Mouse (Mus musculus) heart, postnatal 0 days (tissue): Measurements from ENCODE around the gene Atp9a. TPM values are rescaled to one million over a fixed set of nuclear protein-coding genes. Genes with fewer than 3 reads are reported as not detected.

Experiments
- ATAC-seq: fragments of 200-750 bp; cut with Nextera tagmentation; 2 replicates; pipeline ENCODE4 v1.8.0; 2017; ENCODE audit warnings: low read depth, moderate number of reproducible peaks, moderate library complexity; ENCODE audit not compliant: insufficient read depth
- DNase-seq: peaks from one replicate; pipeline ENCODE4 v3.0.0-alpha.2; 2016; ENCODE audit warnings: low spot score
- H3K27ac ChIP-seq: fragments of 300-500 bp; sonication (generic); 2 replicates; pipeline ENCODE4 v1.5.1; 2014; ENCODE audit warnings: low read depth, mild to moderate bottlenecking
- H3K27me3 ChIP-seq: fragments of 300-500 bp; sonication (generic); 2 replicates; pipeline ENCODE4 v1.6.1; 2014; ENCODE audit warnings: low read length, mixed read lengths; ENCODE audit not compliant: control insufficient read depth, insufficient read depth
- H3K36me3 ChIP-seq: fragments of 300-500 bp; sonication (generic); replicated peaks from 2 replicates; pipeline ENCODE4 v1.6.1; 2014; ENCODE audit warnings: low read length, mixed read lengths; ENCODE audit not compliant: control insufficient read depth, insufficient read depth
- H3K4me1 ChIP-seq: fragments of 300-500 bp; sonication (generic); 2 replicates; pipeline ENCODE4 v1.6.1; 2014; ENCODE audit warnings: antibody characterized with exemption; ENCODE audit not compliant: control insufficient read depth, insufficient read depth
- H3K4me2 ChIP-seq: fragments of 300-500 bp; sonication (generic); 2 replicates; pipeline ENCODE4 v1.6.1; 2014; ENCODE audit warnings: low read depth, mild to moderate bottlenecking, low read length, moderate library complexity
- H3K4me3 ChIP-seq: fragments of 300-500 bp; sonication (generic); 2 replicates; pipeline ENCODE4 v1.5.1; 2014; ENCODE audit warnings: low read depth, low read length
- H3K9ac ChIP-seq: fragments of 300-500 bp; sonication (generic); replicated peaks from 2 replicates; pipeline ENCODE4 v1.6.1; 2014; ENCODE audit warnings: low read depth, low read length, mixed read lengths
- H3K9me3 ChIP-seq: fragments of 300-500 bp; sonication (generic); replicated peaks from 2 replicates; pipeline ENCODE4 v1.6.1; 2016; ENCODE audit warnings: low read length; ENCODE audit not compliant: control insufficient read depth
- CTCF ChIP-seq: IDR thresholded peaks from 2 replicates; pipeline ENCODE4 v1.5.1; 2016; ENCODE audit warnings: antibody characterized with exemption, control low read depth, low read depth
- EP300 ChIP-seq: IDR thresholded peaks from 2 replicates; pipeline ENCODE4 v1.6.1; 2016; ENCODE audit warnings: antibody characterized with exemption, low read depth
- whole genome bisulfite sequencing: fragments of 180-500 bp; shearing (Covaris S2); extraction: QIAGEN DNeasy Blood & Tissue Kit; methylation state at CpG from one replicate; pipeline ENCODE4 v1.1.7; 2014; 5-methylcytosine and 5-hydroxymethylcytosine counted together
- polyA plus RNA-seq: library from polyadenylated mRNA; unstranded; fragments of >200 nt; fragmentation: Nextera tagmentation; extraction: Ambion mirVana; gene quantifications from 2 replicates; pipeline ENCODE4 v1.2.1, GENCODE M21; 2015
- total RNA-seq: library from RNA; depleted of rRNA; stranded (reverse); fragments of >200 nt; gene quantifications from 2 replicates; pipeline ENCODE4 v1.2.3, GENCODE M21; 2014; ENCODE audit warnings: low replicate concordance

The Atp9a gene
- total and polyA plus RNA-seq, 2 experiments from 2014 or later = 12.8 to 46.1 TPM

DNA sequence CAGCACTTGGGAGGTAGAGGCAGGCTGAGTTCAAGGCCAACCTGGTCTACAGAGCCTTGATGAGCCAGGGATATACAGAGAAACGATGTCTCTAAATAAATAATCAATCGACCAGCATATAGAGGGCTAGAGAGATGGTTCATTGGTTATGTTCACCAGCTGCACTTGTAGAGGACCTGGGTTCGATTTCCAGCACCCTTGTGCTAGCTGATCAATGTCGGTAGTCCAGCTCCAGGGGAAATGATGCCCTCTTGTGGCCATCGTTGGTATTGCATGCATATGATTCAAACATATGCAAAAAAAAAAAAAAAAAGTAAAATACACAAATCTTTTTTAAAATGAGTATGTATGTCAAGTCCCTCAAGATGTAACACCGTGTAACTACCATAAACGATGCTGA, 440 bp upstream of the Atp9a start:
- ATAC-seq (no peak), DNase-seq (no peak)
- Histone ChIP-seq H3K4me2 (peak overlapping the region; percentile 91), H3K9ac (no peak overlapping the region), H3K4me1 (no peaks in the 10 kb centered on the region), H3K27me3 (no peaks in the 10 kb centered on the region), H3K4me3 (peak overlapping the region; percentile 83), H3K36me3 (no peaks in the 10 kb centered on the region), H3K27ac (0 out of 2 replicates have a peak overlapping the region, but pooled peaks have one; percentile 73), H3K9me3 (no peaks in the 10 kb centered on the region)
- TF ChIP-seq CTCF (peak; percentile 65), EP300 (no peak)
- 14% methylated on average over 7 of the region's 7 CpGs for WGBS

DNA sequence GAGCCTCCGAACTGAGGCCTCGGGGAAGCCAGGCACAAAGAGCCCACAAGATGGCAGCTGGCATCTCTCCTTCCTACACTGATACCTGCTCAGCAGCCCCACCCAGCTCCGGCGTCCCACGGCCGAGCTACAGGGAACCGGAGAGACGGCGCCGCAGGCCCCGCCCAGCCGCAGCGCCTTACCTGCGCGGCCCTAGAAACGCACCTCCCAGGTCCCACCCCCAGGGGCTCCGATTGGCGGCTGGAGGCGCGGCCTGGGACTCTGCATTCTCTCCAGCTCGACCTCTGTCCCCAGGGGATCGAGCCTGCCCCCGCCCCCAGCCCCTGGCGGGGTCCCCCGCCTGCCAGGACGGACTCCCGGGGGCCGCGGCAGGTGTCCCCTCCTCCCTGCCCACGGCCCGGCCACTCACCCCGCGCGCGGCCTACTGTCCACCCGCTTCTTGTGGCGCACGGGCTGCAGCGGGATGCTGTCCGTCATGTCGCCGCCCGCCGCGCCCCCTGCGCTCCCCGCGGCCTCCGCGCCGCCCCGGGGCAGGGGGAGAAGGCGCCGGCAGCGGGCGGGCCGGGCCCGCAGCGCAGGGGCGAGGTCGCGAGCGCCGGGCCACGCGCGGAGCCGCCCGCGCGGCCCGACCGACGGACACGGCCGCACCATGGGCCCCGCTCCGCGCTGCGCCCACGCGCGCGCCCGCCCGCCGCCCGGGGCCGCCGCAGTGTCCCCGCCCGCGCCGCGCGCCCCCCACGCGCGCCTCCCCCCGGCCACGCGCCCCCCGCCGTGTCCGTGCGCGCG, 743 bp downstream of the Atp9a start:
- TF ChIP-seq CTCF = peak; percentile 16; the same call in 1 of the 2 replicates
- no peak for TF ChIP-seq EP300
- Histone ChIP-seq H3K9me3 (no peaks in the 10 kb centered on the region), H3K4me1 (no peaks in the 10 kb centered on the region), H3K4me2 (peak overlapping the region; percentile 91), H3K4me3 (peak overlapping the region; percentile 83), H3K36me3 (no peaks in the 10 kb centered on the region), H3K27ac (peak overlapping the region; percentile 73), H3K9ac (peak overlapping the region; percentile 81), H3K27me3 (no peaks in the 10 kb centered on the region)
- WGBS = under 1% methylated on average over 39 of the region's 108 CpGs
- ATAC-seq = peak; percentile 71
- peak; percentile 45 for DNase-seq

DNA sequence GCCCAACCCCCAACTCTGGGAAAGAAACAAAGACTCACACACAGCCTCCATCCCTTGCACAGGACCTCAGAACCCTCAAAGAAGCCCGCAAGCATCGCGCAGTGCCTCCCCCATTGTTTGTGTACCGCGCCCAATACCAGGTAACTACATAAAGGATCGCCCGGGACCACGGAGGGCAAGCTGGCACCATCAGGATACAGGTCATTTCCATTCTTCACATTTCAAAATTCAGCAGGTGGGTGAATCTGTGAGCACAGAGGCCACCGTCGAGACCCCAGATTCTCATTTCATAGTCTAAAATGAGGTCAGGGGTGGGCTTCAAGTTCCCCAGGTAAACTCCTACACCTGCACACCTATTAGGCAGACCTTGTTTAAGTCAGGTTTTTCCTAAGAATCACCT, 1.7 kb downstream of the Atp9a start:
- DNase-seq (no peak), ATAC-seq (no peak)
- Histone ChIP-seq H3K4me1 (no peaks in the 10 kb centered on the region), H3K4me3 (0 out of 2 replicates have a peak overlapping the region, but pooled peaks have one; percentile 83), H3K9me3 (no peaks in the 10 kb centered on the region), H3K27me3 (no peaks in the 10 kb centered on the region), H3K27ac (no peak overlapping the region), H3K36me3 (no peaks in the 10 kb centered on the region), H3K4me2 (no peak overlapping the region), H3K9ac (no peak overlapping the region)
- TF ChIP-seq CTCF (no peak), EP300 (no peak)
- WGBS = 83% methylated on average over 10 of the region's 10 CpGs

DNA sequence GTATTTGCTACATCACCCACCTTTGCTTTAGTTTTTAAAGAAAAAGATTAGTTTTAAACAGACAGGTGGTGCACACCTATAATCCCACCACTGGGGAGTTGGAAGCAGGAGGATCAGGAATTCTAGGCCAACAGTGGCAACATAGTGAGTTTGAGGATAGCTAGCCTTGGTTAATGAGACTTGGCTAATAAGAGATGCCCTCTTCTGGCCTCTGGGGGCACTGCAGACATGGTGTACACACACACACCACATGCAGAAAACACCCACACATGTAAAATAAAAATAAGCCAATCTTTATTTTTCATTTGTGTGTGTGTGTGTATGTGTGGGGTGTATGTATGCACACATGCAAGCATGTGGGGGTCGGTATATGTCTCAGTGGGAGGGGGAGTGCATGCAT, 3.4 kb downstream of the Atp9a start:
- Histone ChIP-seq H3K4me2 (no peak overlapping the region), H3K9ac (no peak overlapping the region), H3K9me3 (no peaks in the 10 kb centered on the region), H3K4me1 (no peaks in the 10 kb centered on the region), H3K27me3 (no peaks in the 10 kb centered on the region), H3K36me3 (no peaks in the 10 kb centered on the region), H3K27ac (no peak overlapping the region), H3K4me3 (no peak overlapping the region)
- no peak for ATAC-seq
- no peak for TF ChIP-seq EP300
- TF ChIP-seq CTCF = no peak
- DNase-seq = no peak
- 90% methylated on average over 1 of the region's 1 CpGs for WGBS

DNA sequence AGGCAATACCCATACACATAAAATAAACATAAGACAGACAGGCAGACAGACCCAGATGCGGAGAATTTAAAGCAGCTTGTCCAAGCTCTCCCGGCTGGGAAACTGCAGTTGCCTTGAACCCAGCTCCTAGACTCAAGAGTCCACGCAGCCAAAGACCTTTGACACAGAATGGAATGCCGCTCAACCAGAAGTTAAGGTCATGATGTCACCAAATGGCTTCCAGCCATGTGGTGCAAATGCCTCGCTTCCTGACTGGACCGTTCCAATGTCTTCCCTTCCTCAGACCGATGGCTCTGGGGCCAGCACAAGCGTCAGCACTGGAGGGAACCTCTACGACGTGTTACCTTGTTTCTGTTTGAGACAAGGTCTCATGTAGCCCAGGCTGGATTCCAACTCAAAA, 4.3 kb downstream of the Atp9a start:
- DNase-seq (no peak), ATAC-seq (no peak)
- Histone ChIP-seq H3K4me2 (no peak overlapping the region), H3K36me3 (no peaks in the 10 kb centered on the region), H3K9ac (no peak overlapping the region), H3K27me3 (no peaks in the 10 kb centered on the region), H3K27ac (no peak overlapping the region), H3K9me3 (no peaks in the 10 kb centered on the region), H3K4me3 (no peak overlapping the region), H3K4me1 (no peaks in the 10 kb centered on the region)
- 85% methylated on average over 10 of the region's 10 CpGs for WGBS
- TF ChIP-seq EP300 (no peak), CTCF (no peak)
